Mouse (Mus musculus): ENCODE results near the gene Scn9a. TPM values are rescaled to one million over a fixed set of nuclear protein-coding genes. Genes with fewer than 3 reads are reported as not detected.

Gene Scn9a
- polyA plus RNA-seq, 1 experiment = not detected

DNA sequence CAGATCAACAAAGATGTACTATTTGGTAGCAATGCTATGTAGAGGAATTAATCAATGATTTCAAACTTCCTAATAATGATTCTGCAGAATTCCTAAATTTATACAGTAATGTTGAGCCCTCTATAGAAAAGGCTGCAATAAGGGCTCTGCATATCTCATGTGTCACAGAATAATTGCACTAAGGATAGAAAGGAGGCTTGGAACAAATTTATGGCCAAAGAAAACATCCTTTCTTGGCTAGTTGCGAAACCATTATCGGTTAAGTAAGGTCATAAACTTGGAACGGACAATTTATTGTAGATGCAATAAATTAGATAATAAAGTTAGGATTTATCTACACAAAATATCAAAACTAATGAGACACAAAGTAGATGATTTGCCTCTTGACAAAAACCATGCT is 169.3 kb downstream of the Scn9a start:
- Histone ChIP-seq H3K27ac (ENCODE audit: insufficient read depth, low read depth, low read length) (no peak overlapping the region), H3K4me1 (ENCODE audit: control insufficient read depth, insufficient read depth, low read length) (no peaks in the 10 kb centered on the region), H3K4me3 (ENCODE audit: insufficient read depth, low read length) (no peak overlapping the region)
- TF ChIP-seq CTCF (IDR thresholded peaks at IDR 0.05; ENCODE audit: low read depth, low read length) (no peak), POLR2A (IDR thresholded peaks at IDR 0.05; ENCODE audit: borderline replicate concordance, low read depth, low read length) (no peak)

DNA sequence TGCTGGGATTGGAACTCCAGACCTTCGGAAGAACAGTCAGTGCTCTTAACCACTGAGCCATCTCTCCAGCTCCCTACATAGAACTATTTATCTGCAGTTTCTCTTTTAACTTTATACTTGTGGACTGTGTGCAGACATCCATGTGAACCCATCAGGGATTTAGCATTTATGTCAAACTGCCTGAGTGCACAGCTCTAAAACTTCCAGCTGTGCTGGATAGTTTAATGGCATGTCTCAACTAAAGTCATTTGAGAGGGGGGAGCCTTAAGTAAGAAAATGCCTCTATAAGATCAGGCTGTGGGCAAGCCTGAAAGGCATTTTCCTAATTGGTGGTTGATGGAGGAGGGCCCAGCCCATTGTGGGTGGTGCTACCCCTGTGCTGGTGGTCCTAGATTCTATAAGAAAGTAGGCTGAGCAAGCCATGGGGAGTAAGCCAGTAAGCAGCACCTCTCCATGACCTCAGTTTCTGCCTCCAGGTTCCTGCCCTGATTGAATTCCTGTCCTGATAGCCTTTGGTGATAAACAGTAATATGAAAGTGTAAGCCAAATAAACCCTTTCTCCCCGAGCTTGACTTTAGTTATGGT is 169.8 kb downstream of the Scn9a start:
- Histone ChIP-seq H3K27ac (ENCODE audit: insufficient read depth, low read depth, low read length) (no peak overlapping the region), H3K4me1 (ENCODE audit: control insufficient read depth, insufficient read depth, low read length) (no peaks in the 10 kb centered on the region), H3K4me3 (ENCODE audit: insufficient read depth, low read length) (no peak overlapping the region)
- TF ChIP-seq CTCF (IDR thresholded peaks at IDR 0.05; ENCODE audit: low read depth, low read length) (no peak), POLR2A (IDR thresholded peaks at IDR 0.05; ENCODE audit: borderline replicate concordance, low read depth, low read length) (no peak)

DNA sequence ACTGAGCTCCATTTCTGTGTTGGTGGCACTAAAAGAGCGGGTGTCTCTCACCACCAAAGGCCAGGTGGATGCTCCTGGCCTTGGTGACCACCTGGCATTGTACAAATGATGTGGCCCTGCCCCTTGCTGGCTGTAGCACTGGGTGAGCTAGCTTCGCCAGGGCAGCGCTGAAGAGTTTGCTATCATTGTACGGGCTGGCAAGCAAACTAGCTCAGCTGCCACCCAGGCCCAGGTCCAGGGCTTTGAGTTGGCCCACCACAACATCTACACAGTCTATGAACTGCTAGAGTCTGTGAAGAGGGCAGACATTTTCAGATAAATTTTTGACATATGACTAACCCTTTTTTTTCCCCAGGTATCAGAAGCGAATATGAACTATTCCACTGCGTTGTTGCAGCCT is 170.8 kb downstream of the Scn9a start:
- H3K27ac ChIP-seq (ENCODE audit: insufficient read depth, low read depth, low read length) = no peak overlapping the region
- no peak overlapping the region for H3K4me3 ChIP-seq (ENCODE audit: insufficient read depth, low read length)
- H3K4me1 ChIP-seq (ENCODE audit: control insufficient read depth, insufficient read depth, low read length) = no peaks in the 10 kb centered on the region
- TF ChIP-seq CTCF (IDR thresholded peaks at IDR 0.05; ENCODE audit: low read depth, low read length) = no peak
- TF ChIP-seq POLR2A (IDR thresholded peaks at IDR 0.05; ENCODE audit: borderline replicate concordance, low read depth, low read length) = no peak

DNA sequence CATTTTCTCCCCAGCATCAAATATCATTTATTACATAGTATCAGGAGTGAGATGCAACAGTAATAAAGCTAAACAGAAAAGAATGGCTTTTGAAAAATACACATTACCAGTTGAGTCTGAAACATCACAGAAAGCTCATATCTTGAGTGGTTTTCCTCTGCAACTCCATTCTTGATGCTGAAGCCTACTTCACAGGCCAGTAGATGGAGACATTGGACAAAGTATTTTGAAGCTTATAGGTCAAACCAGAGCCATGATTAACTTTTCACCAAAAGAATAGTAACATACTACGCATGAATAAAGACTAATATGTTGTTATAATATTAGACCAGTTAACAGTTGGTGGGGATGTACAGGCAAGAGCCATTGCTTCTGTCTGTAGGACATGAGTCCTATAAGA is 172.3 kb downstream of the Scn9a start:
- Histone ChIP-seq H3K4me1 (ENCODE audit: control insufficient read depth, insufficient read depth, low read length) (no peaks in the 10 kb centered on the region), H3K4me3 (ENCODE audit: insufficient read depth, low read length) (no peak overlapping the region), H3K27ac (ENCODE audit: insufficient read depth, low read depth, low read length) (no peak overlapping the region)
- TF ChIP-seq POLR2A (IDR thresholded peaks at IDR 0.05; ENCODE audit: borderline replicate concordance, low read depth, low read length) (no peak), CTCF (IDR thresholded peaks at IDR 0.05; ENCODE audit: low read depth, low read length) (no peak)

DNA sequence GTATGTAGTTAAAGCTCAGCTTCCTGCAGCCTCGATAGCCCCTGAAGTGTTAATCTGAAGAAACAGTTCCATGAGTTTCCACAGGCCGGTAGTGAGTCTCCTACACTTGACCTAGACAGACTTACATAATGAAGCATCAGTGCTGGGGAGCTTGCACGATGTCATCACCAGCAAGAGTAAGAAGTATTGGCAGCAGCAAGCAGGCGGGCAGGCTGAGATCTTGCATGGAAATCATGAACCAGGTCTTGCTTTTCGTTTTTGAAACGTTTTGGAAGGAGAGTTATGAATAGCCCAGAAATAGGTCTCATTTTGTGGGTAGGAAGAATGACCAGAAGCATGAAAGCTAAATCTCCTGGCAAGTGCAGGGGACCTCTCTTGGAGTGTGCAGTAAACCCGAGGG is 194.1 kb downstream of the Scn9a start, which contains the start of gene Scn1a:
TSS of gene Scn1a (minus strand) at position 130 of the 400 bp plus-strand sequence.
- no peaks in the 10 kb centered on the region for H3K4me1 ChIP-seq (ENCODE audit: control insufficient read depth, insufficient read depth, low read length)
- H3K4me3 ChIP-seq (ENCODE audit: insufficient read depth, low read length) = no peak within 1 kb of the TSS
- H3K27ac ChIP-seq (ENCODE audit: insufficient read depth, low read depth, low read length) = no peak within 1 kb of the TSS
- no peak for TF ChIP-seq CTCF (IDR thresholded peaks at IDR 0.05; ENCODE audit: low read depth, low read length)
- TF ChIP-seq POLR2A (IDR thresholded peaks at IDR 0.05; ENCODE audit: borderline replicate concordance, low read depth, low read length) = no peak

DNA sequence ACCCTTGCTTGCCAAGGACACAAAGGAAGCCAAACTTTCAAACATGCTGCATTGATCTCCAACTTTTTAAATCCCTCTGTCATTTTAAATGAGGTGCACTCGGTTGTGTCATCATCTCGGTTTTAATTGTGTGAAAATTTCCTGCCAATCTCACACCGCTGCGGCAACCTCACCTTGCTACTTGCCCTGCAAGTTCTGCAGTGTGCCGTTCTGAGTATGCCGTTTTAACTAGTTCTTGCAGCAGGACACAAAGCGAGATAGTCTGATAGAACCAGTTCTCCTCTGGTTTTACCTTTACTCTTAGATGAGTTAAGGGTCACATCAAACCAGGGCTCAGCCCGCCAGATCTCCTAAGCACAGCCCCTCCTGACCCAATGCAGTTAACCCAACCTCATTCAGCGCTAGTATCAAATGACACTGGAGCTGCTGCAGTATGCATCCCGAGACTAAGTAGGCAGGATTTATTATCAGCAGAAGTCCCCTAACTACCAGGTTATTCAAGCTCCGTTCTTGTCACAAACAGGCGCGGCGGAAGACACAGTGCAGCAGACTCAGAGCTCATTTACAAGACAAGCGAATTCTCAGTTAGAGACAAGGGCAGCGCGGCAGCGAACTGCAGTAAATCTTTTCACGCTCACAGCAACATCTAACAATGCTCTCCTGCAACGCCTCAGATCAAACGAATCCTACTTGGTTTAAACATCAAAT is 194.8 kb downstream of the Scn9a start:
- H3K4me3 ChIP-seq (ENCODE audit: insufficient read depth, low read length) = no peak overlapping the region
- no peaks in the 10 kb centered on the region for H3K4me1 ChIP-seq (ENCODE audit: control insufficient read depth, insufficient read depth, low read length)
- no peak overlapping the region for H3K27ac ChIP-seq (ENCODE audit: insufficient read depth, low read depth, low read length)
- no peak for TF ChIP-seq POLR2A (IDR thresholded peaks at IDR 0.05; ENCODE audit: borderline replicate concordance, low read depth, low read length)
- TF ChIP-seq CTCF (IDR thresholded peaks at IDR 0.05; ENCODE audit: low read depth, low read length) = no peak

DNA sequence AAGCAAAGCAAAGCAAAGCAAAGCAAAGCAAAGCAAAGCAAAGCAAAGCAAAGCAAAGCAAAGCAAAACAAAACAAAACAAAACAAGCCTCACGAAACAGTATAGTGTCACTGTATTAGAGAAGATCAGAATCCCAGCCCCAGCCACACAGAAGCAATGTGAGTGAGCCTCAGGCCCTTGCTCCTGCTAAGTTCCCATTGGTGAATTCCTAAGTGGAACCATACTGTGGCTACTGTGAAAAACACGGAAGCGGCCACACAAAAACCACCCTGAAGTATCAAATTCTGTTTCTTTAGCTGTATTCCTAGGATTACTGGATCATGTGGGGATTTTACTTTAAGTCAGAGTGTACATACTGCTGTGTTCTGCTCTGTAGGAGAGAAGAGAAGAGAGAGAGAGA is 198.5 kb downstream of the Scn9a start:
- Histone ChIP-seq H3K4me1 (ENCODE audit: control insufficient read depth, insufficient read depth, low read length) (no peaks in the 10 kb centered on the region), H3K27ac (ENCODE audit: insufficient read depth, low read depth, low read length) (no peak overlapping the region), H3K4me3 (ENCODE audit: insufficient read depth, low read length) (no peak overlapping the region)
- no peak for TF ChIP-seq CTCF (IDR thresholded peaks at IDR 0.05; ENCODE audit: low read depth, low read length)
- no peak for TF ChIP-seq POLR2A (IDR thresholded peaks at IDR 0.05; ENCODE audit: borderline replicate concordance, low read depth, low read length)

Other genes starting within 250 kb of the Scn9a start
- gene Scn1a, start 194.1 kb downstream of the Scn9a start, polyA plus RNA-seq (2012; ENCODE audit: insufficient read depth, insufficient read length, missing spikeins) = 0.28 TPM in 1 of 2 replicates, not detected in the other
- gene Scn7a, start 150.0 kb upstream of the Scn9a start, polyA plus RNA-seq (2012; ENCODE audit: insufficient read depth, insufficient read length, missing spikeins) = not detected in 2 replicates